Mouse (Mus musculus) midbrain, embryonic 16.5 days (tissue): ENCODE results near the gene Gm8094. TPM values are rescaled to one million over a fixed set of nuclear protein-coding genes. Genes with fewer than 3 reads are reported as not detected.
"Not testable (repeated sequence)": the region's sequence is repeated elsewhere in the genome, so short reads cannot be mapped to it uniquely, and the experiment has no call there.

Experiments used
- ATAC-seq: fragments of 200-750 bp; cut with Nextera tagmentation; 2 replicates; pipeline ENCODE4 v1.8.0; 2017; ENCODE audit warnings: moderate TSS enrichment
- H3K27ac ChIP-seq: fragments of 300-500 bp; sonication (generic); 2 replicates; pipeline ENCODE4 v1.5.1; 2014; ENCODE audit warnings: mild to moderate bottlenecking, low read length, mixed read lengths
- H3K27me3 ChIP-seq: fragments of 300-500 bp; sonication (generic); 2 replicates; pipeline ENCODE4 v1.6.1; 2014; ENCODE audit warnings: low read depth, low read length, mixed read lengths; ENCODE audit not compliant: control insufficient read depth, insufficient read depth
- H3K36me3 ChIP-seq: fragments of 300-500 bp; sonication (generic); 2 replicates; pipeline ENCODE4 v1.6.1; 2014; ENCODE audit warnings: mild to moderate bottlenecking, low read length, moderate library complexity, mixed read lengths; ENCODE audit not compliant: control insufficient read depth, insufficient read depth
- H3K4me1 ChIP-seq: fragments of 300-500 bp; sonication (generic); 2 replicates; pipeline ENCODE4 v1.6.1; 2014; ENCODE audit warnings: mild to moderate bottlenecking, low read length, mixed read lengths; ENCODE audit not compliant: control insufficient read depth, insufficient read depth
- H3K4me2 ChIP-seq: fragments of 300-500 bp; sonication (generic); 2 replicates; pipeline ENCODE4 v1.6.1; 2014; ENCODE audit warnings: mild to moderate bottlenecking, low read length, mixed read lengths
- H3K4me3 ChIP-seq: fragments of 300-500 bp; sonication (generic); 2 replicates; pipeline ENCODE4 v1.5.1; 2014; ENCODE audit warnings: low read depth, mild to moderate bottlenecking, low read length, moderate library complexity, mixed read lengths
- H3K9ac ChIP-seq: fragments of 300-500 bp; sonication (generic); 2 replicates; pipeline ENCODE4 v1.6.1; 2014; ENCODE audit warnings: low read depth, low read length, mixed read lengths
- H3K9me3 ChIP-seq: fragments of 300-500 bp; sonication (generic); replicated peaks from 2 replicates; pipeline ENCODE4 v1.6.1; 2014; ENCODE audit warnings: mild to moderate bottlenecking, low read length, mixed read lengths; ENCODE audit not compliant: control insufficient read depth, poor library complexity, severe bottlenecking
- WGBS: fragments of 180-500 bp; shearing (Covaris S2); extraction: QIAGEN DNeasy Blood & Tissue Kit; methylation state at CpG from one replicate; pipeline ENCODE4 v1.1.7; 2014; 5-methylcytosine and 5-hydroxymethylcytosine counted together
- polyA plus RNA-seq: library from polyadenylated mRNA; unstranded; fragments of >200 nt; fragmentation: Nextera tagmentation; extraction: Ambion mirVana; gene quantifications from 2 replicates; pipeline ENCODE4 v1.2.1, GENCODE M21; 2015

The Gm8094 gene
- polyA plus RNA-seq = not detected in 2 replicates

DNA sequence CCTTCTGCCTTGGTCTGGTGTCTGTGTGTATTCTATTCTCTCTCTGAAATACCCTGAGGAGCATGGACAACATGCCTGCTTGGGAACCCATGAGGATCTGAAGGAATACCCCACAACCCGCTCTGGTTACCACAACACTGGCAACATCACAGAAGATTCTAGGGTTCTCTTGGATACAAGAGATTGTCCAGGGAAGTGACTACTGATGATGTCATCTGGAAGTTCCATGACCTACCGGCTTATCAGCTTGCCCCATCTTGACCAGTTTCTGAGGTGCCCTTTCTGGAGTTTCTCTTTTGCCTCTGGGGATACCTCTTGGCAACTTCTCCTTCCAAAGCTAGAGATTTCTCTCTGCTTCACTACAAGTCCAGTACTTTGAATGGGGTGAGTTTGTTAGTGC lies at the start of gene Gm8094:
TSS of gene Gm8094 (minus strand) at position 101 of the 400 bp plus-strand sequence.
- H3K4me1 ChIP-seq, H3K4me2 ChIP-seq, H3K4me3 ChIP-seq, H3K36me3 ChIP-seq, H3K27ac ChIP-seq, H3K9ac ChIP-seq, ATAC-seq, H3K27me3 ChIP-seq, H3K9me3 ChIP-seq: not testable (repeated sequence)
- WGBS = 88% methylated on average over 2 of the region's 2 CpGs

DNA sequence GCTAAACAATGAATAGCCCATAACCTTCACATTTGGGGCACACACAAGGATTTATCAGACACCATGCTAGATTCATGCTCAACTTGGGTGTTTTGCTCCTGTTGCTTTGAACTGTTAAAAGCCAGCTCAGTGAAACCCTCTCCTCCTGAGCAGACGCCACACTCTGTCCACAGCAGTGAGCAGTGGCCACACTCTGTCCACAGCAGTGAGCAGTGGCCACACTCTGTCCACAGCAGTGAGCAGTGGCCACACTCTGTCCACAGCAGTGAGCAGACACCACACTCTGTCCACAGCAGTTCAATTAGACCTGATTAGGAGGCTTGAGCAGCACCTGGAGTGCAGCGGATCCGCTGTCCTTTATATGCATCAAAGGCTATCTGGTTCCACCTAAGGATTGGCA lies 43.2 kb upstream of the Gm8094 start:
- not testable (repeated sequence) for H3K27me3 ChIP-seq, H3K4me3 ChIP-seq, H3K4me1 ChIP-seq, H3K4me2 ChIP-seq, H3K36me3 ChIP-seq, H3K9ac ChIP-seq, ATAC-seq, H3K27ac ChIP-seq, H3K9me3 ChIP-seq
- 91% methylated on average over 1 of the region's 3 CpGs for WGBS

DNA sequence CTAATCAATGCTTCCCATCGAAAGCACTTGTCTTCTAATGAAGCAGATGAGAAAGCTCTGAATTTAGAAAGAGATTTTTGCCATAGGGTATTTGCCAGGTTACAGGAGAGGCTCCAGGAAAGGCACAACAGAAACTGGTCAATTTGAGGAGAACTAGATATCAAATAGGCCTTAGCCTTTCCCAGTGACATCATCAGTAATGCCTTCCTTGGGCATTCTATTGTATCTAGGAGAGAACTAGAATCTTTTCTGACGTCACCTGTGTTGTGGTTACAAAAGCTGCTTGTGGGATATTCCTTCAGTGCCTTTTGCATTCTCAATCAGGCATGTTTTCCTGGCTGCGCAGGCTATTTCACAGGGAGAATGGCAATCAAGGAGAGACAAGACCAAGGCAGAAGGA lies 23.9 kb upstream of the Gm8094 start, which contains the start of gene Gm8104:
TSS of gene Gm8104 (plus strand) at position 301 of the 400 bp plus-strand sequence.
- not testable (repeated sequence) for H3K9me3 ChIP-seq, ATAC-seq
- 88% methylated on average over 3 of the region's 3 CpGs for WGBS

DNA sequence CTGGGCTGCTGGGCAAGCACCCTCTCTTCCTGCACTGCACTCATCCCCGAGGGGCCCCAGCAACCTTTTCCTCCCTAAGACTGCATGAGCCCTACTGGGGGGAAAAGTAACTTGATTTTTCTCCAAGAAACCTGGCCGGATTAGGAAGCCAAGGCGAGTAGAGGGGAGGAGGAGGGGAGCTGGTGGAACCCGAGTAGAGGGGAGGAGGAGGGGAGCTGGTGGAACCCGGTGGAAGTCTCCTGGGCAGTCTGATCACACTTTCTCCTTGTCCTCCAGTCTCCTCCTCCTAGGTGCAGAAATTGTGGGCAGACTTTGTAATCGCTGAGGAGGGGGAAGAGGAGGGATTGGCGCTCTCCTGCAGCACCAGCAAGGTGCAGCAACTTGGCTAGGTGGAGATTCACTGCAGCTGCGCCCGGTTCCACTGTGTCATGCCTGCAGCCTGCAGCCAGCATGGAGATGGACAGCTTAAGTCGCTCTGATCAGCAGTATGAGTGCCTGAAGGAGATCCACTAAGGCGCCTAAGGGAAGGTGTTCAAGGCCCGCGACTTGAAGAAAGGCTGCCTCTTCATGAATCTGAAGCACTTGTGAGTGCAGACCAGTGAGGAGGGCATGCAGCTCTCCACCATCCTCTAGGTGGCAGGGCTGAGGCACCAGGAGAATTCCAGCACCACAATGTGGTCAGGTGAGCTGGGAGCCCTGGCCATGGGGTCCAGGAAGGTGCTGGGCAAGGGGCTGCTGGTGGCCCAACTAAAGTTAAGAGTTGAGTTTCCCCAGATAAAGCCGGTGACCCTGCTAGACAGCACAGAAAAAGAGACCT lies 12.9 kb upstream of the Gm8094 start:
- H3K9ac ChIP-seq, H3K4me3 ChIP-seq, H3K4me1 ChIP-seq, H3K27me3 ChIP-seq, H3K4me2 ChIP-seq, H3K9me3 ChIP-seq, H3K27ac ChIP-seq, H3K36me3 ChIP-seq: not testable (repeated sequence)
- 35% methylated on average over 1 of the region's 14 CpGs for WGBS
- 0 out of 2 replicates have a peak, but pooled peaks have one; percentile 36 for ATAC-seq

More for the DNA sequence above, 23.9 kb upstream of the Gm8094 start, which contains the start of gene Gm8104:
- not testable (repeated sequence) for H3K9ac ChIP-seq, H3K27me3 ChIP-seq, H3K4me1 ChIP-seq, H3K36me3 ChIP-seq, H3K4me3 ChIP-seq, H3K4me2 ChIP-seq, H3K27ac ChIP-seq

DNA sequence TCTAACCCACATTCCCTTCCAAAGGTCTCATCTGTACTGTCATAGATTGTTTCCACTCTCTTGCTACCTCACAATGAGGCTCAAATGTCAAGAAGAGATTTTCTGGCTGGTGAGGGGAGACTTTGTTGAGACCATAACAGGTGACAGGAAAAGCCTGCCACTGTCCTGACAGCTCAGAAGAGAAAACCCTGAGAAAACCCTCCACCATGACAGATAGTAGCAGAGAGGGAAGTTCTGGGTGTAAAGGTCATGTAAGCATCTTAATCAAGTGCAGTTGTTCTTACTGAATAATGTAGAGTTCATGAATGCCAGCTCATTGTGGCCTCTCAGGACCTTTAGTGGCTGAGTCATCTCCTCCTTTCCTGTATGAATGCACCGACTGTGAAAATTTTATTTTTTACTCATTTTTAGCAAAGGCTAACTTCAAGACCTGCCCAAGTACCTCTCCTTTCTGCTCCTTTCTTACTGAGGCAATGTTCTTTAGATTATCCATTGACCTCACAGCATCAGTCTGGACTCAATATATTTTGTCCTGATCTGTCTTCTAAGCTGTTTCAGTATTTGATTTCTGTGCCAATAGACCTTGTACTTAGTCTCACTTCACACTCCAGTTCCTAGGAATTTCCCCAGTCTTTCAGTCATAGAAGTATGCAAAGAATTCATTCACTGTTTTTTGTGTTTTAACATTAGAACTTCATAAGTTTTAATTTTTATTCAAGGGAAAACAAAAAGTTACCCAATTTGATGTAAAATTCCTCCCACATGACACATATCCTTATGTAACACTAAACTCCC lies 8.7 kb upstream of the Gm8094 start:
- H3K4me3 ChIP-seq, H3K4me2 ChIP-seq, H3K9ac ChIP-seq, H3K27ac ChIP-seq, H3K36me3 ChIP-seq, ATAC-seq, H3K27me3 ChIP-seq, H3K9me3 ChIP-seq, H3K4me1 ChIP-seq: not testable (repeated sequence)
- WGBS = 89% methylated on average over 1 of the region's 1 CpGs

DNA sequence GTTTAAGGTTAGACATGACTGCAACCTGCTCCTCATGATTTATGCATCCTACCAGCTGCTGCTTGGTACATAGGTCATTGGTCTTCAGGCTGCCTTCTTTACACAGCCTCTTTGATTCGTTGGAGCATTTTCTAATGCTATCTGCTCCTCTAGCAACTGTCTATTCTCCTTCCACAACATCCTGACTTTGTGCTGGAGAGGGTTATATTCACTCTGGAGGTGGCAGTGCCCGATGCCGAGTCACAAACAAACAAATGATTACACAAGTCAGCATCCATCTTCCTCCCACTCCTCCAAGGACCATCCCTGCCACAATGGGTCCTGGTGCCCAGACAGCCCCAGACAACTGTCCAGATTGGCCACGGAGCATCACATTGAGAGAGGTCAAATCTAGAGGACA lies 16.3 kb downstream of the Gm8094 start:
- not testable (repeated sequence) for H3K4me1 ChIP-seq, H3K27ac ChIP-seq, H3K9ac ChIP-seq, H3K27me3 ChIP-seq, H3K36me3 ChIP-seq, H3K4me3 ChIP-seq, H3K4me2 ChIP-seq, ATAC-seq, H3K9me3 ChIP-seq
- 68% methylated on average over 4 of the region's 4 CpGs for WGBS

DNA sequence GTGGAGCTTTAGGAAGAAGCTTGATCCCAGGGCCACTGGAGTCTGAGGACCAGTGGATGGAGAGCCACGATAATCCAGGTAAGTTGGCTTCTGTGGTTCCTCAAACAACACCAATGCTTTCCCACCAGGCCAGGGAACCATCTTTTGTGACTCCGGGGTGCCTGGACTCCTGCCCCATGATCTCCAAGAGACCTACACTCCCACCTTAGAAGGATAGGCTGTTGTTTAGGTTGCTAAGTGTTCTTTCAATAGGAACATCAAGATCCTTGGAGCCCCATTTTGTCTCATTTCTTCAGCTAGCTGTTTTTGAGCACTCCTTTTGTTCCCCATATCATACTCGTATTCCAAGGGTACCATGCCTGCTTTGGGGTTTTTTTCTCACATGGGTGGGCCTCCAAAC lies 18.4 kb downstream of the Gm8094 start:
- not testable (repeated sequence) for H3K4me3 ChIP-seq, ATAC-seq, H3K9ac ChIP-seq, H3K4me1 ChIP-seq, H3K36me3 ChIP-seq, H3K27me3 ChIP-seq, H3K27ac ChIP-seq, H3K4me2 ChIP-seq, H3K9me3 ChIP-seq
- 67% methylated on average over 3 of the region's 3 CpGs for whole genome bisulfite sequencing
